Mouse (Mus musculus) ES-E14 (cell line): ENCODE results near the gene Pard6a.

Experiments
- CHD2 ChIP-seq: IDR thresholded peaks from 2 replicates; pipeline ENCODE4 v1.6.1; 2014; ENCODE audit warnings: mild to moderate bottlenecking, low read depth, low read length, inconsistent platforms
- HCFC1 ChIP-seq: IDR thresholded peaks from 2 replicates; pipeline ENCODE4 v1.6.1; 2012; ENCODE audit warnings: low read length, inconsistent platforms, borderline replicate concordance; ENCODE audit not compliant: insufficient read depth
- MAFK ChIP-seq: IDR thresholded peaks from 2 replicates; pipeline ENCODE4 v1.6.1; 2014; ENCODE audit warnings: mild to moderate bottlenecking, low read depth, low read length, inconsistent platforms; ENCODE audit not compliant: insufficient read depth
- ZNF384 ChIP-seq: IDR thresholded peaks from 2 replicates; pipeline ENCODE4 v1.6.1; 2012; ENCODE audit warnings: low read depth, low read length, inconsistent platforms

DNA sequence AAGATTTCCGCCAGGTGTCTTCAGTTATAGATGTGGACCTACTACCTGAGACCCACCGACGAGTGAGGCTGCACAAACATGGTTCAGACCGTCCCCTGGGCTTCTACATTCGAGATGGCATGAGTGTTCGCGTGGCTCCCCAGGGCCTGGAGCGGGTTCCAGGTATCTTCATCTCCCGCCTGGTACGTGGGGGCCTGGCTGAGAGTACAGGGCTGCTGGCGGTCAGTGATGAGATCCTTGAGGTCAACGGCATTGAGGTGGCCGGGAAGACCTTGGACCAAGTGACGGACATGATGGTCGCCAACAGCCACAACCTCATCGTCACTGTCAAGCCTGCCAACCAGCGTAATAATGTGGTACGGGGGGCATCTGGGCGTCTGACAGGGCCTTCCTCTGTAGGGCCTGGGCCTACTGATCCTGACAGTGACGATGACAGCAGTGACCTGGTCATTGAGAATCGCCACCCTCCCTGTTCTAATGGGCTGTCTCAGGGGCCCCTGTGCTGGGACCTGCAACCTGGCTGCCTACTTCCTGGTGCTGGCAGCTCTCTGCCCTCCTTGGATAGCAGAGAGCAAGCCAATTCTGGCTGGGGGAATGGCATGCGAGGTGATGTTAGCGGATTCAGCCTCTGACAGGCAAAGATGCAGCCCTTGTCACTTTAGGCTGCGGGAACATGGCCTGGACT lies 1.9 kb downstream of the Pard6a start:
- TF ChIP-seq HCFC1 (no peak), CHD2 (no peak), MAFK (no peak), ZNF384 (no peak)
